Mouse (Mus musculus) frontal cortex, adult 2 months (tissue): ENCODE data around the gene Ttc9. TPM values are rescaled to one million over a fixed set of nuclear protein-coding genes. Genes with fewer than 3 reads are reported as not detected.
A peak's percentile ranks its signal among the peaks of the same experiment; 100 is the strongest.

ENCODE experiments used
- DNase-seq, 2 experiments: peaks; one replicate each; pipeline ENCODE4 v3.0.0; 2022; ENCODE audit warnings: low spot score in 1 of 2; ENCODE audit errors: extremely low spot score in 1 of 2
- polyA plus RNA-seq: library from polyadenylated mRNA; depleted of rRNA; stranded (reverse); fragments of >200 nt; gene quantifications from 2 replicates; pipeline ENCODE4 v1.2.3, GENCODE M21; 2012; rRNA removed

Gene Ttc9
- 20.9 and 22.5 TPM in 2 replicates for polyA plus RNA-seq

DNA sequence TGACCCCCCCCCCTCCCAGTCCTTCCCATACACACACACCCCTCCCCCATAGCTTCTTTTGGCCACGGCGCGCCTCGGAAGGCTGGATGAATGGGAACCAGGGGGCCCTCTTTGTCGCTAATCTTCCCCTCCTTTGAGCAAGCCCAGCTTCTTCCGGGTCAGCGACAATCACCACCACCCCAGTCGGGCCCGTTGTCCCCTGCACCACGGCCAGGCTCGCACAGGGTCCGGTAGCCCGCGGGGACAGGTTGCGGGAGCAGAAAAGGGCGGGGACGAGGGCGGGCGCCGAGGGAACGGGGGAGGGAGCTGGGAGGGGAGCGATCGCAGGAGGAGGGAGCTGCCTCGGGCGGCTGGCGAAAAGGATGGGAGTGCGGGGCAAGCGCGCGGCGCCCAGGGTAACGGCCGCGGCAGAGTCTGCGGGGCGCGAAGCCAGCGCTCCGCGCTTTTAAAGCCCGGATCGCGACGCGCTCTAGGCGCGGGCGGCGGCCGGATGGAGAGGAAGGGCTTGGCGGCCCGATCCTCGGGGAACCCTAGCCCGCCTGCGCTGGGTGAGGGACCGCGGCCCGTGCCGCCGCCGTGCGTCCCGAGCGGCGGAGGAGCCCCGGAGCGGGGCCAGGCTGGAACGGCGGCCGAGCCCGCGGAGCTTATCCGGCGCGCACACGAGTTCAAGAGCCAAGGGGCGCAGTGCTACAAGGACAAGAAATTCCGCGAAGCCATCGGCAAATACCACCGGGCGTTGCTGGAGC is at the start of gene Ttc9:
Gene Ttc9 (plus strand): TSS at position 335 of the 746 bp plus-strand sequence.
- peak in 1 of 2 experiments; percentile 56 for DNase-seq

DNA sequence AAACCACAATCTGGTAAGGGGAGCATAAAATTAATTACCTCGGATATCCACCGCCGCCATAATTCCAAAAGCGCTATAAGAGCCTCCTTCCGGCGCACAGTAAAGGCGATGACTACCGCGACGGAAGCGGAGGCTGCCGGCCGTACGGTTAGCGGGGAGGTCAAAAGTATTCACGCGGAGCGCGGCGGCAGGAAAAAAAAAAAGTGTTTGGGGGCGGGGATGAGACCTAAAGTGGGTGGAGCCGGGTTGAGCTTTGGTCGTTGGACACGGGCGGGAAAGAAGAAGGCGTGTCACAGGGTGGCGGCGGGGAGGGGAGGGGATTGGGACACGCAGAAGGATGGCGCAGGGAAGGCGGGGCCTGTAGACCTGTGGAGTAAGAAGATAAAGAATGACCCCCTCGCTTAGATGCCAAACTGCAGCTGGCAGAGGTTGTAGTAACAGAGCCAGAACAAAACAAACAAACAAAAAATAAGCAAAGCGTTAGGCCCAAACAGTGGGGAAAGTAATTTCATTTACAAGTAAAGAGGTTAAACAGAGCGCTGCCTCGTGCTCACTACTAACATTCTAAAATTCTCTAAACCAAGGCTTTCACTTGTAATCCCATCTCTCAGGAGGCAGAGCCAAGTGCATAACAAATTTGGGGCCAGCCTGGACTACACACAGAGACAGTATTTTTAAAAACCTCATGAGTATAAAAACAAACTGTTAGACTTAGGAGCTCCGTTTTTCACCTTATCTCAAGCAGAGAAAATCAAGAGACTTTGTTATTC is 36.0 kb upstream of the Ttc9 start, which contains the start of gene Med6:
Gene Med6 (minus strand): TSS at position 107 of the 770 bp plus-strand sequence.
- DNase-seq: peak; percentile 89 to 93

- no peak for DNase-seq
Measured at GRCm38 (mm10) chr12:81596547-81597262, 34.3 kb upstream of the Ttc9 start.

DNA sequence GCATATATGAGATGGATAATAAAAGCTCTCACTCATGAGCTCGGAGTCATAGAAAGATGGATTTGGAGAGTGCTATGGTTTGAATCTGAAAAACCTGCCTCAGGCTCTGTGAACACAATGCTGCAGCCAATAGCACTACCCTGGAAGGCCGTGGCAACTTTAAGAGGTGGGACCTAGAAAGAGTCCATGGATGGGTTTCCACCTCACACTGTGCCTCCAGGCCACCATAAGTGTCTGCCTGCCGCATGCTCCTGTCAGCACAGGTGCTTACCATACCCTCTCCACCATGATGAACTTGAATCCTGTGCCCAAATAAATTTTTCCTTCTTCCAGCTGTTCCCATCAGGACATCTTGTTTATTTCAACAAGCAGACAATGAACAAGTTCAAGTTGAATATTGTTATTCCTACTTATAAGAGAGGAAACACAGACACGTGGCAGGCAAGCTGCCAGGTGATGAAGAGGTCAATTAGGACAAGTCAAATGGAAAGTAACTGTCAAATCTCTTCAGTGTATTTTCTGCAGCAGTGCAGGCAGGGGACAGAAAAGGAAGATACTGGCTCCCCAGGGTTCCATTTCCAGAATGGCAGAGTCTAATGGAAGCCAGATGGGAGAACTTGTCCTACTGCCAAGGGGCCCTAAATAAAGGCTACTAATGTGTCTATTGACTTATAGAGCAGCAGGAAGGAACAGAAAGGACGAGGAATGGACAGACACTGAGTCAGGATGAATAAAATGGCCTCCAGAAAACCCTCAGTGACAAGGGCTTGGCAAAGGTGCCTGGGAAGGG is 25.9 kb upstream of the Ttc9 start:
- DNase-seq: no peak

GRCm38 (mm10) chr12:81609445-81609844 is 21.6 kb upstream of the Ttc9 start:
- no peak for DNase-seq

DNA sequence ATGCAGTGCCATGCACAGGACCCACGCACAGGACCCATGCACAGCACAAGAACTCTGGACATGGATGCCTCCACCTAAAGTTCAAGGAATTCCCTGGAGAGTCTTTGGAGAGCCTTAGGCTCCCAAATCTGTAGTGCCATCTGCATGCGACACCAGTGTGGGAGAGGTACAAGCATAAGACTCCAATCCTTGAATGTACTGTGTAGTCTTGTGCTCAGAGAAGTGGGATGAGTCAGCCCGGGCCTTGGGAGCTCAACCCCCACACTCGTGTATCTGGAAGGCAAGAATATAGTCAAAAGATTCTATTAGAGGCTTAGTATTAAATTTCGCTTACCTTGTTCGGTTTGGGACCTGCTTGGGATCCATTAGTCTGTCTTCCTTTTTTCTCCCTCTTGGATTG is 15.2 kb upstream of the Ttc9 start:
- DNase-seq: peak in 1 of 2 experiments; percentile 60

GRCm38 (mm10) chr12:81616980-81617379 is 14.1 kb upstream of the Ttc9 start:
- DNase-seq: peak in 1 of 2 experiments; percentile 75

DNA sequence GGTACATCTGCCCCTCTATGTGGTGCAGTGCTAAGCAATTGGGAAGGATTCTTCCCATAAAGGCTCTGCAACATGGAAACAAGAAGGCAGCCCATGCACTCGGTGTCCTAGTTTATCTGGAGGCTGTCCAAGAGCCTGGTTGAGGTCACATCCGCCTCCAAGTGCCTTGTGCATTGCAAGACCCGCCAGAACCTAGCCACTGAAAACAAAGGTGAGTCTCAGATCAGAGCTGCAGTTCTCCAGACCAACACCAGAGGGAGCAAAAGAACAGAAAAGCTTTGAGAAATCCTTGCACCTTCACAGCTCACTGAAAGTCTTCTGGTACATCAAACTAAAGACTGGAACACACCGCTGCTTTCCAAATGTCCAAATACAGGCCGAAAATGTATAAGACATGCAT is 11.7 kb upstream of the Ttc9 start:
- peak; percentile 57 to 92 for DNase-seq

- DNase-seq: no peak
Measured at GRCm38 (mm10) chr12:81623377-81623776, 7.7 kb upstream of the Ttc9 start.

DNA sequence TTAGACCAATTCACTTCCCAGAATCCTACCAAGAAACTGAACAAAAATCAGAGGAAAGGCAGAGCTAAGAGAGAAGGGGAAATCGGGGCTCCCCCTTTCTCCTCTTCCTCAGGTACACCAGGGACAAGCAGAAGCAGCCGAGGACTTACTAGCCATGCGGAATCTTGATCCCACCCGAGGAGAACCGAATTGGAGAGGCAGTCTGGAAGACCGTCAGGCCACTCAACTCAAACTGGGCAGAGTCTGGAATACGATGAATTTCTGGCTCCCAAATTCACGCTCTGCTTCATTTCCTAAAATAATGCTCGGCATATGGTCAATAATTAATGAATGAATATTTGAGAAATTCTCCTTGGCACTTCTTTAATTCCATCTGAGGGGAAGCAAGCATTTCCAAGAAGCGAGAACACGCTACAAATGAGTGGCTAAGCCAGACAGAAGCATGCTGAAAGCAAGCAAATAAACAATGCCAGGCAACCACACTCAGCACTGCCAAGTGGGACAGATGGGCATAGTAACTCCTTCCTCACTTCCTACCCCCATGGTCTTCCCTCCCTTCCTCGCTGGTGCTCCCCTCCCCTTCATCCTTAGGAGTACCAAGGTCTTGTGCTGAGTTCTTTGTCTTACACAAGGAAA is 4.7 kb upstream of the Ttc9 start:
- no peak for DNase-seq

DNA sequence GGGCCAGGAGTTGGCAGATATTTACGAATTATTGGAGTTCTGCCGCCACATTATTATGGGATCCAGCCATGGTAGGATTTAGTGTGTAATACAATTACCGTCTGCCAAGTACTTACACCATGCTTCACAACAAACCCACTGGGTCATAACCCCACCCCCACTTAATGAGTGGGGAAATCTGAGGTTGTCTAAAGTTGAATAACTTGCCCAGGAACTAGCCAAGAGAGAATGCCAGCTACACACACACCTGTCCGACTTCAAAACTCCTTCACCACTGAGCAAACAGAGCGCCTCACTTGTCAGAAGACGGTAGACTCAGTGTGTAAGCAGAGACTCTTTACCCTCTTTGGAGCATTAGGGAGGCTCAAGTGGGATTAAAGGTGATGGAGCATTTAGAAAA is 3.6 kb upstream of the Ttc9 start:
- DNase-seq: no peak

- no peak for DNase-seq
Measured at GRCm38 (mm10) chr12:81628091-81628490, 3.0 kb upstream of the Ttc9 start.

DNA sequence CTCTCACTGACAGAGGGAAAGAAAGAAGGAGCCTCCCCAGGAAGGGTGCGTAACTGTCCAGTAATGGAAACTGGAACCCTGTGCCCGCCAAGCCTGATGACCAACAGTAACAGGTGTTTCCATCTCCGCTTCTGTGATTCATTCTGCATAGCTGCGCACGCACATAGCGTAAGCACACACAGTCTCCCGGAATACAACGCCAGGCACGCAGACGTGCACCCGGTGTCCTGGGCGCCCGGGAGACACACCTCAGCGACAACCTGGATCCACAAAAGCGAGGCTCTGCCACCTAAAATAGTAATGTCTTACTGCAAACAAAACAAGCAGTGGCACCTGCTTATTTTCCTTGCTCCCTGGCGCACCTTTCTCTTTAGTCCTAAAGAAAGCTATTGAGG is 532 bp upstream of the Ttc9 start:
- DNase-seq: peak; percentile 32 to 73

DNA sequence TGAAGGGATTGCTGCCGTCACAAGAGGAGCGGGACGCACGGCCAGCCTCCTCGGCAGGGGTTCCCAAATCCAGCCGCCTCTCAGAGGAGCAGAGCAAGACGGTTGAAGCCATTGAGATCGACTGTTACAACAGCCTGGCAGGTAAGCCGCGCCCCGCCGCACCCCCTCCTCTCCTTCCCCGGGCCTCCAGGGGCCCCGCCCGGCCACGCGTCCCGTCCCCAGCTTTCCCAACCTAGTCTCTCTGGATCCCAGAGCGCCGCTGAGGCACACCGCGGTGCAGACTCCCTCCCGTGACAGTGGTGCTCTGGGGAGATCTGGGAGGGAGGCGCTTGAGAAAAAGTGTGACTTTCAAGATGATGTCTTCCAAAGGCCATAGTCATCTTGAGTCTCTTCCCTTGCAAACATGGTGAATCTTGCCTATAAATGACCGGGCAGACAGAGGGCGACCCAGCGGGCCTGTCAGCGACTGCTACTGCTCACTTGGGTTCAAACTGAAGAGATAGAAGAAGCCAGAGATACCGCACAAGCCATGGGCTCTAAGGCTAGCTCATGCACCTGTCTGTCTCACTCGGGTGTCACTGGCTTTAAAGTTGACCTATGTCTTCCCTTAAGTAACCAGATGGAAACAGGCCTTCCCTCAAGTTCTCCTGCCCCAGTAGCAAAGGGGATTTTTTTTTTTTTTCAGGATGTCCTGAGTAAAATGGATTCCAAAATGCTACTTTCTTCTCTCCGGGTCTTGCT is 782 bp downstream of the Ttc9 start:
- DNase-seq: peak in 1 of 2 experiments; percentile 49

- DNase-seq: no peak
Measured at GRCm38 (mm10) chr12:81633246-81633645, 2.2 kb downstream of the Ttc9 start.

- no peak for DNase-seq
Measured at GRCm38 (mm10) chr12:81640656-81641055, 9.6 kb downstream of the Ttc9 start.

DNA sequence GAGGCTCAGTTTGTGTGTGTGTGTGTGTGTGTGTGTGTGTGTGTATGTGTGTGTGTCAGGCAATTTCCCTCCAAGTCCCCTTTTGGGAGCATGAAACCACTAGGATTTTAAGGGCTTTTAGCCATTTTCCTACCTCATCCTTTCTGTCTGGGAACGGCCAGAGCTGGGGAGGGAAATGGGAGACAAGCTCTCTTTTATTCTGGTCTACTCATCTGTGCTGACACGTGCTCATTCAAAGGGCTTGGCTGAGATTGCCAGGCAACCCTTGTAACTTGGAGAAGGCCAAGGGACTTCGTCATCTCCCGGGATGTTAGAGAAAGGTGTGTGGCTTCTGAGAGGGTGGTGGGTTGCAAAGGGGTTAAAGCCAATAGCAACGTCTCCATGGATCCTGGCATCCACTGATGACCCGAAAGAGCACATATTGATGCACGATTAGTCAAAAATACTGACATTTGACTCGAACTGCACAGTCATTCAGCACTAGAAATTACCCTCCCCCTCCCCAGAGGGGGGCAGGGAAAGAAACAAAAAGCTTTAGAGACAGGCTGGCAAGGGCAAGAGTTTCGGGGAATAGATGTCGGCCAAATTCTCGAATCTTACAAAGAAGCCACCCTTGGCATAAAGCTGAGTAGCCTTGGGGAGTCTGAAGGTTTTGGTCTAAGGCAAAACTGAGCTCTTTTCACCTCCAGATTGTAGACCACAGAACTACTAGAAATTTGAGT is 11.5 kb downstream of the Ttc9 start:
- peak in 1 of 2 experiments; percentile 31 for DNase-seq

- DNase-seq: no peak
Measured at GRCm38 (mm10) chr12:81646811-81647210, 15.8 kb downstream of the Ttc9 start.
